Mouse (Mus musculus): ENCODE measurements around the gene Itga11. TPM values are rescaled to one million over a fixed set of nuclear protein-coding genes. Genes with fewer than 3 reads are reported as not detected.

Itga11 gene
- total RNA-seq, 2 experiments from 2014 or later, result not detected

GRCm38 (mm10) chr9:62678550-62679155, 1.0 kb downstream of the Itga11 start:
- no peak for ATAC-seq (replicated peaks; ENCODE audit: low FRiP score, low TSS enrichment, poor library complexity, severe bottlenecking)

GRCm38 (mm10) chr9:62679398-62679797, 1.8 kb downstream of the Itga11 start:
- ATAC-seq (replicated peaks; ENCODE audit: low FRiP score, low TSS enrichment, poor library complexity, severe bottlenecking), result no peak

DNA sequence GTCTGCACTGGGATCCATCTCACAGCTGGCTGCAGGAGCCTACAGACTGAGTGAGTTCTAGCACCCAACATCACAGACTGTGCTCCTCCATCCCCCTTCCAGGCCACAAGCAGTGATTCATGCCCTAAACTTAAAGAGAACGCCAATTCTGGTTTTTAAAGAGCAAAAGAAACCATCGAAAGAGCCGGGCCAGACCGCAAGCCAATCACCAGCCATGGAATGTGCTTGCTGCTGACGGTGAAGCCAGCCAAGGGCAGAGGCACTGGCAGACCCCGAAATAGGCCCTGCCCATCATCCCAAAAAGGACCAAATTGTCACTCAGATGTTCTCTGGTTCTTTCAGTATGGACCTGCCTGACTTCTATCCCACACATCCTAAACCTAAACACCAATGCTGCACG, 6.7 kb downstream of the Itga11 start:
- ATAC-seq (replicated peaks; ENCODE audit: low FRiP score, low TSS enrichment, poor library complexity, severe bottlenecking), result no peak

GRCm38 (mm10) chr9:62689748-62690147, 12.1 kb downstream of the Itga11 start:
- ATAC-seq (replicated peaks; ENCODE audit: low FRiP score, low TSS enrichment, poor library complexity, severe bottlenecking), result no peak

- ATAC-seq (replicated peaks; ENCODE audit: low FRiP score, low TSS enrichment, poor library complexity, severe bottlenecking), result no peak
Observed at GRCm38 (mm10) chr9:62694054-62694453, 16.4 kb downstream of the Itga11 start.

DNA sequence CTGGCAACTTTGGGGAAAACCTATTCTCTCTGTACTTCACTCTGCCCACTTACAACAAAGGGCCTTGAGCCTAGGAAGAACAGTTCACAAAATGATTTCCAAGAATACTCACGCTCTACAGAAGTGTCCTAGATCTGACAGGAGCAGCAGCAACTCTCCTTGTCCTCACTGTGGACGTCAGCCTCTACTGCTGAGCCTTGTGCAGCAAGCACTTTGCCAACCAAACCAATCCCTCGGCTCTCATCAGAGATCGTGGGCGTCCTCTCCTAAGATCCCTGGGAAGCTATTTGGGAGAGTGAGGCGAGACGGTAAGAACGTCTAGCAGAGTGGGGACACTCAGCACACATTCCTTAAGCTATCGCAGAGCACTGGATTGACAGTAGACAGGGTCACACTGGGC, 17.6 kb downstream of the Itga11 start:
- no peak for ATAC-seq (replicated peaks; ENCODE audit: low FRiP score, low TSS enrichment, poor library complexity, severe bottlenecking)

DNA sequence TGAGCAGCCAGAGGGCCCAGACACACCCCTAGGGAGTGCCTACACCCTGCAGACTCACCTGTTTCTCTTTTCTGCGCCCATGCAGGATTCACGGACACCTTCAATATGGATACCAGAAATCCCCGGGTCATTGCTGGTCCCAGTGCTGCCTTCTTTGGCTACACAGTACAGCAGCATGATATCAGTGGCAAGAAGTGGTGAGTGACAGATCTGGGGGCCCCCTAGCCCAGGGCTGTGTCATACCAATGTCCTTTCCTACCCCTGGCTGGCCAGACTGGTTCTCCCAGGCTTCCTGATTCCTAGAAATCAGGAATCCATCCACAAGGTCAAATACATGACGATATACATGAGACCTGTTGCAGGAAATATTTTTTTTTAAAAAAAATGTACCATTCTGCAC, 19.2 kb downstream of the Itga11 start:
- ATAC-seq (replicated peaks; ENCODE audit: low FRiP score, low TSS enrichment, poor library complexity, severe bottlenecking), result no peak

DNA sequence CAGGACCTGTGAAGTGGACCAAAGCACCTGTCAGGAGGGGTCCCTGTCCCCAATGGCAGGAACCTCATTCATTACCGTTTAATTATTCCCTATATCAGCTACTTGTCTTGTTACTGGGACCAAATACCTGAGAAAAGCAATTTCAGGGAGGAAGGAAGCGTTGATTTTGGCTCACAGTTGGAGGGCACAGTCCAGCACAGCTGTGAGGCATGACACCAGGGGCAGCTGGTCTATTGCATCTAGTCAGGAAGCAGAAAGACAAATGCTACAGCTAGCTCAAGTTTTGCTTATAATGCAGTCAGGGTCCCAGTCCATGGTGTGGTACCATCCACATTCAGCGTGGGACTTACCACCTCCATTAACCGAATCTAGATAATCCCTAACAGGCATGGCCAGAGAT, 29.6 kb downstream of the Itga11 start:
- ATAC-seq (replicated peaks; ENCODE audit: low FRiP score, low TSS enrichment, poor library complexity, severe bottlenecking), result no peak

- no peak for ATAC-seq (replicated peaks; ENCODE audit: low FRiP score, low TSS enrichment, poor library complexity, severe bottlenecking)
Observed at GRCm38 (mm10) chr9:62707870-62708269, 30.2 kb downstream of the Itga11 start.

DNA sequence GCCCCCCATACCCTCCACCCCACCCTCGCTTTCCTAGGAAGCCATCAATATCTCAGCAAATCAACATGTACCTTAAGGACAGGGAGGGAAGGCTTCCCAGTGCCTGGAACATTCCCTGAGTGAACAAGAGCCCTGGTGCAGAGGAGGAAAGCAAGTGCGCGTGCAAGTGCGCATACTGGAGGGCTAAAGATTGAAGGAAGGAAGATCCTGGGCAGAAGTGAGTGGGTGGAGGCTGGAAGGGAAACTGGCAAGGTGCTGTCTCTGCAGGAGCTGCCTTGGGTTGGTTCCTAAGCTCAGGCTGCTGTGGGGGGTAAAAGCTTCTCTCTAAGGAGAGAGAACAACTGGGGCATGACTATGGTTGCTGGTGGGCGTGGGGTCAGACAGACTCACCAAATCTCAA, 32.4 kb downstream of the Itga11 start:
- ATAC-seq (replicated peaks; ENCODE audit: low FRiP score, low TSS enrichment, poor library complexity, severe bottlenecking), result no peak

GRCm38 (mm10) chr9:62712374-62712773, 34.7 kb downstream of the Itga11 start:
- no peak for ATAC-seq (replicated peaks; ENCODE audit: low FRiP score, low TSS enrichment, poor library complexity, severe bottlenecking)

GRCm38 (mm10) chr9:62713040-62713439, 35.4 kb downstream of the Itga11 start:
- no peak for ATAC-seq (replicated peaks; ENCODE audit: low FRiP score, low TSS enrichment, poor library complexity, severe bottlenecking)

DNA sequence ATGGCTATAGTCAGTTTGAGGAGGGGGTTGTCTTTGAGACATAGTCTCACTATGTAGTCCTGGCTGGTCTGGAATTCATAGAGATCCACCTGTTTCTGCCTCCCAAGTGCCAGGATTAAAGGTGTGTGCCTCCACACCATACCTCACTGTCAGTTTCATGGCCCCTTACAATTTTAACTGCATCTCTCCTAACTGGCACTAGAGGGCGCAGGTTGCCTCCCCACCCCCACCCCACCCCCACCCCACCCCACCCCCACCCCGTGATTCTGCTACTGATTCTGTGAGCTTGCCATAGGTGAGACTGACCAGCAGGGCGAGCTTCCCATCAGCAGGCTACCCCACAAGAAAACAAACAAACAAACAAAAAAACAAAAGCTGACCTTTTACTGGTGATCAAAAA, 36.7 kb downstream of the Itga11 start:
- ATAC-seq (replicated peaks; ENCODE audit: low FRiP score, low TSS enrichment, poor library complexity, severe bottlenecking), result no peak

DNA sequence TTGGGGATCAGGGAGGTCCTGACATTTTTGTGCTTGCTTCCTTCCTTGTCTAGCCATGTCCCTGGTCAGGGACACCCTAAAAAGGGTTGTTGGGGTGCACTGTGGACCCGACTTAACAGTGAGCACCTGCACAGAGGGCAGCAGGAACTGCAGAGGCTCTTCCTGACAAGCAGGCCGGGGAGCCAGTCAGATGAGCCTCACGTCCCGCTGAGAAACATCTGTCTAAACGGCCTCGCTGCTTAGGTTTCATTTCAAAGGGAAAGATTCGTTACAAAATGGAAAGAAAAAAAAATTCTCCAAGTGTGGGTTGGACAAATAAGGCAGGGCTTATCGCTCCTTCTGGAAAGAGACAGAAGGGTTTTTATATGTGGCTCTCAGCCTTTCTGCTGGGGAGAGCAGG, 40.4 kb downstream of the Itga11 start:
- ATAC-seq (replicated peaks; ENCODE audit: low FRiP score, low TSS enrichment, poor library complexity, severe bottlenecking), result no peak

GRCm38 (mm10) chr9:62721791-62722190, 44.2 kb downstream of the Itga11 start:
- no peak for ATAC-seq (replicated peaks; ENCODE audit: low FRiP score, low TSS enrichment, poor library complexity, severe bottlenecking)

- no peak for ATAC-seq (replicated peaks; ENCODE audit: low FRiP score, low TSS enrichment, poor library complexity, severe bottlenecking)
Observed at GRCm38 (mm10) chr9:62722716-62723115, 45.1 kb downstream of the Itga11 start.

GRCm38 (mm10) chr9:62724175-62724574, 46.5 kb downstream of the Itga11 start:
- ATAC-seq (replicated peaks; ENCODE audit: low FRiP score, low TSS enrichment, poor library complexity, severe bottlenecking), result no peak

DNA sequence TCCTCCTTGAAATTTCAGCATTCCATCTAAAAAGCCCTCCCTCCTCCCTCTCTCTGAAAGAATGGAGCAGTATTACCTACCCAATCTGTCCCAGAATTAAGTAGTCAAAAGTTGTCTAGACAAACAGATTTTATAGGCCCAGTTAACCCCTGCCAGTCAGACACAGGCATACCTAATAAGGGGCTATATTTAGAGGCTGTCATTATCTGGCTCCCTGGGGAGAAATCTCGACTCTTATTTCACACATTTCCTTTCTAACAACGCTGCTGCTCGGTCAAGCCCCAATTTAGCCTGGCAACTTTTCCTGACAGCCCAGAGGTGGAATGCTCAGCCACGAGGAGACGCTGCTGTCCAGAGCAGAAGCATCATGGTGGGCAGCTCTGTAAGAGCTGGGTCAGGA, 47.6 kb downstream of the Itga11 start:
- ATAC-seq (replicated peaks; ENCODE audit: low FRiP score, low TSS enrichment, poor library complexity, severe bottlenecking), result no peak

- ATAC-seq (replicated peaks; ENCODE audit: low FRiP score, low TSS enrichment, poor library complexity, severe bottlenecking), result no peak; the same call in 1 of the 2 replicates
Observed at GRCm38 (mm10) chr9:62726472-62726871, 48.8 kb downstream of the Itga11 start.

GRCm38 (mm10) chr9:62744558-62745275, 67.1 kb downstream of the Itga11 start:
- ATAC-seq (replicated peaks; ENCODE audit: low FRiP score, low TSS enrichment, poor library complexity, severe bottlenecking), result no peak

DNA sequence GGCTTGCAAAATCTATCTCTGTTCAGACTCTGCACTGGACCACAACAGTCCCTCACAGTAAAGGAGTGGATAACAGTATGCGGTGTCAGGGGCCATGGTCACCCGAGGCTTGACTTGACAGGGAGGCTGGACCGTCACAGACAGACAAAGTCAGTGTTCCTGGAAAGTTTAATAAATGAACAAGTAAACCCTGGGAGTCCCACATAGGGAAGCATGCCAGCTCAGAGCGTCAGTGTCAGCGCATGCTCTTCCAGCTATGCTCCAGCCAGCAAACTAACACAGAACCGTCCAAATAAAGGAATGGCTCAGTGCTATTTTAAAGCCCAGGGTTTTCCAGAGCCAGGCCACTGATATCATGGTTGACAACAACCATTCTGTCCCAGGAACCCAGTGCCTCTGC, 69.0 kb downstream of the Itga11 start:
- no peak for ATAC-seq (replicated peaks; ENCODE audit: low FRiP score, low TSS enrichment, poor library complexity, severe bottlenecking)

Measured in megakaryocyte-erythroid progenitor cell, adult 5-6 weeks (primary cell).